Mouse (Mus musculus): ENCODE data around the gene Cachd1.
A peak's percentile ranks its signal among the peaks of the same experiment; 100 is the strongest.

Cachd1 gene

GRCm38 (mm10) chr4:100863861-100864428 is 87.5 kb downstream of the Cachd1 start:
- no peaks in the 10 kb centered on the region; the same call in 1 of the 2 replicates for H3K9me3 ChIP-seq (ENCODE audit: low read length)
- TF ChIP-seq NANOG (IDR thresholded peaks at IDR 0.05; ENCODE audit: borderline replicate concordance, low read length) = no peak
- TF ChIP-seq POU5F1 (IDR thresholded peaks at IDR 0.05; ENCODE audit: borderline replicate concordance, low read length) = no peak
- TF ChIP-seq CTCF (conservative IDR thresholded peaks at IDR 0.05; ENCODE audit: low read length) = no peak

DNA sequence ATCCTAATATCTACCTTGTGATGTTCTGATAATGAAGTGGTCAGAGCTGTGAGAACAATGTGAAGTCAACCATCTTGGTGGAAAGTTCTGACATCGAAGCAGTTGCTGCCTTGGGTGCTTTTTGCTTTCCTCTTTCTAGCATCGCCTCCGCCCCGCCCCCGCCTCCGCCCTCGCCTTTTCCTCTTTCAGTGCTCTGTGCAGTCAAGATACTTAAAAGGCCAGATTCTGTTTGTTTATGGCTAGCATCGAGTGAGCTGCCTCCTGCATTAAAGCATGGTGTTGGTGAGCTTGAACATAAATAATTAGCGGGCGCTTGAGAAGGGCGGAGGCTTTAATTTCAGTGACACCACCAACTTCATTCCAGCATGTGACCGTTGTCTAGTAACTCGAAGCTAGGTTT is 88.9 kb downstream of the Cachd1 start:
- Histone ChIP-seq H3K4me1 (replicated peaks; ENCODE audit: low read depth, low read length) (peaks cover 26% of the 10 kb centered on the region), H3K36me3 (ENCODE audit: insufficient read depth, low read length) (no peaks in the 10 kb centered on the region), H3K9me3 (ENCODE audit: low read length) (no peaks in the 10 kb centered on the region), H3K27me3 (ENCODE audit: insufficient read depth, low read length) (peaks cover 4% of the 10 kb centered on the region; the same call in 1 of the 2 replicates), H3K4me3 (replicated peaks; ENCODE audit: low read length) (no peak overlapping the region)
- TF ChIP-seq POU5F1 (IDR thresholded peaks at IDR 0.05; ENCODE audit: borderline replicate concordance, low read length) (no peak), CTCF (conservative IDR thresholded peaks at IDR 0.05; ENCODE audit: low read length) (no peak), NANOG (IDR thresholded peaks at IDR 0.05; ENCODE audit: borderline replicate concordance, low read length) (no peak)

More at GRCm38 (mm10) chr4:100863861-100864428, 87.5 kb downstream of the Cachd1 start:
- Histone ChIP-seq H3K4me1 (replicated peaks; ENCODE audit: low read depth, low read length) (peaks cover 26% of the 10 kb centered on the region), H3K4me3 (replicated peaks; ENCODE audit: low read length) (no peak overlapping the region), H3K36me3 (ENCODE audit: insufficient read depth, low read length) (no peaks in the 10 kb centered on the region), H3K27me3 (ENCODE audit: insufficient read depth, low read length) (peaks cover 4% of the 10 kb centered on the region; the same call in 1 of the 2 replicates)

DNA sequence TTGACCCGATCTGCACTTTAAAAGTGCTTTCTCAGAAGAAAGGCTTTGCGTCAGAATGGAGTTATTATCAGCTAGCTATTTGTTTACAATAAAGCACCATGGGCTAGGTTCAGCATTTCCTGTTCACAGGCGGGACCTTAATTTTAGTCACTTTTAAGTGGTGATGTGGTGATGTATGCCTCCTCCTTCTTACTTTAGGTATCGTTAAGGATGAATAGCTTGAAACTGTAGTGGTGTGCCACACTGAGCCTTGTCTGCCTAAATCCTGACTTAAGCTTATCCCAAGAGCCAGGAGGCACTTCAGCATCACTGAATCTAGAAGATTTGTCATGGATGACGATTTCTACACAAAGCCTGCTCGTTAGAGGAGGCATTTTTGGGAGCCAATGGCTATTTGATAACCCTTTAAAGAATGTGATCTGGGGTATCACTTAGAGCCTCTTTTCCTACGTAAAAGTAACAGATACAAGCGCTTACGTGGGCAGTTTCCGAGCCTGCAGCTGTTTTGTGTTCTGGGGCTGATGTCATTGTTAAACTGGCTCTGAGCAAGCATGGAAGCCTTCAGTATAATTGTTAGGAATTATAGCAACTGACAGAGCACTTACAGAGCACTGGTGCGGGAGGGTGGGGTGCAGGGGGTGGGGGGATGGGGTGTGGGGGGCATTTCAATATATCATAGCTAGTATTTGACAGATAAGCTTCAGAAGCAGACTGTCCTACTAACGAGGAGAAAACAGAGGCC is 89.7 kb downstream of the Cachd1 start:
- Histone ChIP-seq H3K4me1 (replicated peaks; ENCODE audit: low read depth, low read length) (peaks cover 26% of the 10 kb centered on the region), H3K36me3 (ENCODE audit: insufficient read depth, low read length) (no peaks in the 10 kb centered on the region), H3K27me3 (ENCODE audit: insufficient read depth, low read length) (peaks cover 4% of the 10 kb centered on the region; the same call in 1 of the 2 replicates), H3K9me3 (ENCODE audit: low read length) (no peaks in the 10 kb centered on the region), H3K4me3 (replicated peaks; ENCODE audit: low read length) (no peak overlapping the region)
- TF ChIP-seq POU5F1 (IDR thresholded peaks at IDR 0.05; ENCODE audit: borderline replicate concordance, low read length) = no peak
- TF ChIP-seq CTCF (conservative IDR thresholded peaks at IDR 0.05; ENCODE audit: low read length) = no peak
- TF ChIP-seq NANOG (IDR thresholded peaks at IDR 0.05; ENCODE audit: borderline replicate concordance, low read length) = no peak

- Histone ChIP-seq H3K4me3 (replicated peaks; ENCODE audit: low read length) (no peak overlapping the region), H3K36me3 (ENCODE audit: insufficient read depth, low read length) (no peaks in the 10 kb centered on the region), H3K4me1 (replicated peaks; ENCODE audit: low read depth, low read length) (no peaks in the 10 kb centered on the region), H3K9me3 (ENCODE audit: low read length) (no peaks in the 10 kb centered on the region), H3K27me3 (ENCODE audit: insufficient read depth, low read length) (no peaks in the 10 kb centered on the region)
- TF ChIP-seq POU5F1 (IDR thresholded peaks at IDR 0.05; ENCODE audit: borderline replicate concordance, low read length) (no peak), CTCF (conservative IDR thresholded peaks at IDR 0.05; ENCODE audit: low read length) (no peak), NANOG (IDR thresholded peaks at IDR 0.05; ENCODE audit: borderline replicate concordance, low read length) (no peak)
These were observed 100.9 kb downstream of the Cachd1 start for GRCm38 (mm10) chr4:100877351-100877750.

- no peak overlapping the region for H3K4me3 ChIP-seq (replicated peaks; ENCODE audit: low read length)
- peaks cover 7% of the 10 kb centered on the region for H3K9me3 ChIP-seq (ENCODE audit: low read length)
- H3K4me1 ChIP-seq (replicated peaks; ENCODE audit: low read depth, low read length) = no peaks in the 10 kb centered on the region
These were observed 102.9 kb downstream of the Cachd1 start for GRCm38 (mm10) chr4:100879414-100879813.

GRCm38 (mm10) chr4:100880075-100880474 is 103.6 kb downstream of the Cachd1 start:
- no peak overlapping the region for H3K4me3 ChIP-seq (replicated peaks; ENCODE audit: low read length)

More at GRCm38 (mm10) chr4:100879414-100879813, 102.9 kb downstream of the Cachd1 start:
- H3K27me3 ChIP-seq (ENCODE audit: insufficient read depth, low read length) = no peaks in the 10 kb centered on the region
- H3K36me3 ChIP-seq (ENCODE audit: insufficient read depth, low read length) = no peaks in the 10 kb centered on the region
- TF ChIP-seq POU5F1 (IDR thresholded peaks at IDR 0.05; ENCODE audit: borderline replicate concordance, low read length) (no peak), CTCF (conservative IDR thresholded peaks at IDR 0.05; ENCODE audit: low read length) (no peak), NANOG (IDR thresholded peaks at IDR 0.05; ENCODE audit: borderline replicate concordance, low read length) (no peak)

GRCm38 (mm10) chr4:100885793-100886742 is 109.6 kb downstream of the Cachd1 start:
- Histone ChIP-seq H3K4me1 (replicated peaks; ENCODE audit: low read depth, low read length) (peaks cover 17% of the 10 kb centered on the region), H3K27me3 (ENCODE audit: insufficient read depth, low read length) (no peaks in the 10 kb centered on the region), H3K36me3 (ENCODE audit: insufficient read depth, low read length) (no peaks in the 10 kb centered on the region), H3K9me3 (ENCODE audit: low read length) (peaks cover 12% of the 10 kb centered on the region), H3K4me3 (replicated peaks; ENCODE audit: low read length) (peak overlapping the region; percentile 35; the same call in 1 of the 2 replicates)
- TF ChIP-seq POU5F1 (IDR thresholded peaks at IDR 0.05; ENCODE audit: borderline replicate concordance, low read length) = no peak
- no peak for TF ChIP-seq NANOG (IDR thresholded peaks at IDR 0.05; ENCODE audit: borderline replicate concordance, low read length)
- no peak for TF ChIP-seq CTCF (conservative IDR thresholded peaks at IDR 0.05; ENCODE audit: low read length)

More at GRCm38 (mm10) chr4:100880075-100880474, 103.6 kb downstream of the Cachd1 start:
- Histone ChIP-seq H3K27me3 (ENCODE audit: insufficient read depth, low read length) (no peaks in the 10 kb centered on the region), H3K4me1 (replicated peaks; ENCODE audit: low read depth, low read length) (no peaks in the 10 kb centered on the region), H3K9me3 (ENCODE audit: low read length) (peaks cover 12% of the 10 kb centered on the region), H3K36me3 (ENCODE audit: insufficient read depth, low read length) (no peaks in the 10 kb centered on the region)
- TF ChIP-seq CTCF (conservative IDR thresholded peaks at IDR 0.05; ENCODE audit: low read length) = no peak
- no peak for TF ChIP-seq POU5F1 (IDR thresholded peaks at IDR 0.05; ENCODE audit: borderline replicate concordance, low read length)
- TF ChIP-seq NANOG (IDR thresholded peaks at IDR 0.05; ENCODE audit: borderline replicate concordance, low read length) = no peak
